Mouse (Mus musculus): ENCODE data around the gene Stk11ip.

Gene Stk11ip

GRCm38 (mm10) chr1:75570403-75570802 lies 49.1 kb downstream of the Stk11ip start:
- no peak for DNase-seq (ENCODE audit: low spot score in 2 of 2)

DNA sequence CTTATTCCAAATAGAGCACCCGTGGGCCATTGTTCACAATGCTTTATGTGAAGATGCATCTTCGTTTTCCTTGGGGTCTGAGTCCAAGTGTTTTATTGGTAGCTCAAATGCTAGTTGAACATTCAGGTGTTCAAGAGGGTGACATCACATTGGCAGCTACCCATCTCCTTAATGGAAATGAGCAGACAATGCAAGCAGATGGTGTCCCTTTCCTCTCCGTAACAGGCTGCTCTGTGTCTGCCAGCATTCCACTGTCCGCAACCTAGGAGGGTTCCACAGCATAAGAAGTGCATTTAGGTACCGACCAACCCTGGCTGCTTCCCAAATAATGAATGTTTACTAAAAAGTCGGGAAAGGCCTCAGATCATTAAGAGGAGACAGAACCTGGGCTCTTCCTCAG lies 51.4 kb downstream of the Stk11ip start:
- DNase-seq (ENCODE audit: low spot score in 2 of 2) = no peak

DNA sequence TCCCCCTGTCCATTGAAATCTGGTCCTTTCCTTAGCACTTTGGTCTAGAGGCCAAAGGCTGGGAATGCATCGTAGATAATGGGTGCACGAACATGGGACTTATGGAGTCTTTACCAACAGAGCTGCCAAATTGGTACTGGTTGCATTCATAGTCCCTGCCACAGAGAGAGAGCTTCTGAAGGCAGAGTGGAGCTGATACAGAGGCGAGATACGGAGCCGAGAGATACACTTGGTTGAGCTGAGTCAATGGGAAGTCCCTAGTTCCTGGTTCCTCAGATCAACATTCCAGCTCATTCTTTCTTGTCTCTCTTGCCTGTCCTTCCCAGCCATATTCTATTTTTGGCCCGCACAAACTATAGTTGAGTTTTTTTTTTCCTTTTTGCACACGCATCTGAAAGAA lies 52.4 kb downstream of the Stk11ip start:
- no peak for DNase-seq (ENCODE audit: low spot score in 2 of 2)

GRCm38 (mm10) chr1:75574476-75575310 lies 53.4 kb downstream of the Stk11ip start:
- no peak for DNase-seq (ENCODE audit: low spot score in 2 of 2)

DNA sequence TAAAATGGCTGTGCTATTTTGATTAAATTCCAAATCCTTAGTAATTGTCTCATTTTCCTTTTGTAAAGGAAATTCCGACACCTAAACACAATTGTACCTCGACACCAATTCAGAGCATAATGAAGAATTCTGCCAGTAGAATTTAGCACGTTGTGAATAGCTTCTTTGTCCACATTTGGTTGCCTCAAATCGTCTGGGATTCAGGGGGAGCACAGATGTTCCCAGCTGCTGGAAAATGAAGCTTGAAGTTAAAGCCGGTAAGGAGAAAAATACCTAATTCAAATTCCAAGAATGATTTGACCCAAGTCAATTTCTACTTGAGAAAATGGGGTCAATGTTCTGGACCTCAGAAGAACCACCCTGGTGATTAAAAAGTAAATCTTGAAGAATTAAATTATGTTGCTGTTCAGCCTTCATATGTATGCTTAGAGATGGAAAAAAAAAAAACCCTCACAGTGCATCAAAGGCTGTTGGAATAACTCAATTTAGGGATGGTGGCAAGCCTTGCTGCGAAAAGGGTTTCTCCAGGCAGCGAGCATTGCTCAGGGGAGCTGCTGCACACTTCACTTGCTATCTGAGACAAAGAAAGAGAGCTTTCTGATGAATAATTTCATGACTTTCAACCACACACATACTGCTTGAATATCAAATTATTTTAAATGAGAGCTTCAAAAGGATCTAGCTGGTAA lies 60.8 kb downstream of the Stk11ip start:
- DNase-seq (ENCODE audit: low spot score in 2 of 2) = peak; percentile 44 to 62

DNA sequence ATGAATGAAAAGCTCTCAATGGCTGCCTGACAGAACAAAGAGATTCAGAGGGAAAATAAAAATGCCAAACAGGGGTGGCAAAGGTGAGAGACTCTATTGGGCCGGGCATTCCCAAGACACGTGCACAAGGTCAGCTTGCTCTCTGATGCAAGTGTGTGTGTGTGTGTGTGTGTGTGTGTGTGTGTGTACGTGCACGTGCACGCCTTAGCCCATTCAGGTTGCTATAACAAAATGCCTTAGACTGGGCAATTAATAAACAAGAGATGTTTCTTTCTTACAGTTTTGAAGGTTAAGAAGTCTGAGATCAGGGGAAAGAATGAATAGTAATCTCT lies 61.3 kb downstream of the Stk11ip start:
- DNase-seq (ENCODE audit: low spot score in 2 of 2) = no peak

DNA sequence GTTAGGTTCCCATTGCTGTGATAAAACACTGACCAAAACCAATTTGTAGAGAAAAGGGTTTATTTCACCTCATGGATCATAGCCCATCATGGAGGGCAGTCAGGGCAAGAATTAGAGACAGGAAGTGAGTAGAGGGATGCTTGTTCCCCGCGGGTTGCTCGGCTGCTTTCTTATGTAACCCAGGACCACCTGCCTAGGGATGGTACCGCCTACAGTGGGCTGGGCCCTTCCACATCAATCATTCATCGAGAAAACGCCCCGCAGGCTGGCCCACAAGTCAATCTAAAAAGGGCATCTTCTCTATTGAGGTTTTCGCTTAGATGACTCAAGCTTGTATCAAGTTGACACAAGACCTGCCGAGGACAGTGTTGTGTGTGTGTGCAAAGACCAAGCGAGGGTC lies 61.7 kb downstream of the Stk11ip start:
- no peak for DNase-seq (ENCODE audit: low spot score in 2 of 2)

GRCm38 (mm10) chr1:75586791-75587190 lies 65.5 kb downstream of the Stk11ip start:
- DNase-seq (ENCODE audit: low spot score in 2 of 2) = peak; percentile 43 to 69
